In genomic region chr11:102267480-102267879, GRCm38 (mm10) we compare ENCODE assay signal across 8 mouse cellular contexts. TPM values are rescaled to one million over a fixed set of nuclear protein-coding genes. Genes with fewer than 3 reads are reported as not detected.
DNase-seq lines count a peak whose midpoint lies in the region; ATAC-seq and TF ChIP-seq lines count a peak whose summit lies in the region.

No protein-coding gene starts in this region.

- peak; percentile 27; the same call in 1 of the 2 replicates for TF ChIP-seq CTCF in bone marrow macrophage, adult 2 months (IDR thresholded peaks at IDR 0.05; ENCODE audit: low read depth, low read length)
- TF ChIP-seq CTCF in kidney, postnatal 0 days (IDR thresholded peaks at IDR 0.05; ENCODE audit: low read depth), result peak; percentile 85
- peak; percentile 83 for TF ChIP-seq CTCF in liver, embryonic 14.5 days (IDR thresholded peaks at IDR 0.05; ENCODE audit: low read depth)

- H3K9me3 ChIP-seq in heart, embryonic 14.5 days (ENCODE audit: control insufficient read depth, low read length), result no peaks in the 10 kb centered on the region
- no peaks in the 10 kb centered on the region for H3K9me3 ChIP-seq in kidney, postnatal 0 days (replicated peaks; ENCODE audit: low read length)
- no peaks in the 10 kb centered on the region for H3K9me3 ChIP-seq in liver, embryonic 14.5 days (ENCODE audit: control insufficient read depth, low read length)
- H3K9me3 ChIP-seq in neural tube, embryonic 13.5 days, result no peaks in the 10 kb centered on the region

- no peak overlapping the region for H3K4me3 ChIP-seq in bone marrow macrophage, adult 2 months (ENCODE audit: insufficient read depth, low read length)
- no peak overlapping the region for H3K4me3 ChIP-seq in heart, embryonic 14.5 days (ENCODE audit: control insufficient read depth in 1 of 2, insufficient read depth in 1 of 2, low read depth in 1 of 2, low read length in 2 of 2)
- H3K4me3 ChIP-seq in kidney, postnatal 0 days (replicated peaks; ENCODE audit: low read depth, low read length), result no peak overlapping the region
- H3K4me3 ChIP-seq in liver, embryonic 14.5 days (ENCODE audit: insufficient read depth in 1 of 2, low read depth in 2 of 2, low read length in 2 of 2), result no peak overlapping the region
- no peak overlapping the region for H3K4me3 ChIP-seq in neural tube, embryonic 13.5 days

- peaks cover 6% of the 10 kb centered on the region for H3K4me1 ChIP-seq in bone marrow macrophage, adult 2 months (ENCODE audit: control insufficient read depth, insufficient read depth, low read length)
- peaks cover 12 to 16% of the 10 kb centered on the region in 2 experiments for H3K4me1 ChIP-seq in heart, embryonic 14.5 days (ENCODE audit: control insufficient read depth in 2 of 2, insufficient read depth in 2 of 2, low read length in 2 of 2)
- 0 out of 2 replicates have a peak, but pooled peaks cover 2% of the 10 kb centered on the region for H3K4me1 ChIP-seq in kidney, postnatal 0 days (replicated peaks; ENCODE audit: insufficient read depth, low read length)
- 0 out of 4 replicates have a peak, but pooled peaks cover 0 to 2% of the 10 kb centered on the region in 2 experiments for H3K4me1 ChIP-seq in liver, embryonic 14.5 days (replicated peaks; ENCODE audit: control insufficient read depth in 2 of 2, insufficient read depth in 2 of 2, low read length in 1 of 2)
- H3K4me1 ChIP-seq in neural tube, embryonic 13.5 days (replicated peaks), result 0 out of 2 replicates have a peak, but pooled peaks cover 4% of the 10 kb centered on the region

- no peak for TF ChIP-seq POLR2A in bone marrow macrophage, adult 2 months (IDR thresholded peaks at IDR 0.05; ENCODE audit: borderline replicate concordance, low read depth, low read length)

- peak overlapping the region; percentile 34; the same call in 1 of the 2 replicates for H3K9ac ChIP-seq in heart, embryonic 14.5 days (ENCODE audit: low read length)
- H3K9ac ChIP-seq in kidney, postnatal 0 days (ENCODE audit: low read depth, low read length), result no peak overlapping the region
- no peak overlapping the region for H3K9ac ChIP-seq in liver, embryonic 14.5 days (replicated peaks)
- no peak overlapping the region for H3K9ac ChIP-seq in neural tube, embryonic 13.5 days

- WGBS in heart, embryonic 14.5 days, result 1% methylated on average over 11 of the region's 11 CpGs
- WGBS in kidney, postnatal 0 days, result 4% methylated on average over 11 of the region's 11 CpGs
- 9% methylated on average over 11 of the region's 11 CpGs for WGBS in liver, embryonic 14.5 days (ENCODE audit: insufficient replicate concordance)
- WGBS in neural tube, embryonic 13.5 days, result 8% methylated on average over 11 of the region's 11 CpGs

- H3K36me3 ChIP-seq in heart, embryonic 14.5 days (ENCODE audit: control insufficient read depth, insufficient read depth, low read length), result peaks cover 13% of the 10 kb centered on the region
- no peaks in the 10 kb centered on the region for H3K36me3 ChIP-seq in kidney, postnatal 0 days (ENCODE audit: insufficient read depth, low read length)
- peaks cover 3% of the 10 kb centered on the region; the same call in 1 of the 2 replicates for H3K36me3 ChIP-seq in liver, embryonic 14.5 days (replicated peaks; ENCODE audit: control insufficient read depth, insufficient read depth, low read depth)
- no peaks in the 10 kb centered on the region for H3K36me3 ChIP-seq in neural tube, embryonic 13.5 days

- no peak overlapping the region for H3K27ac ChIP-seq in bone marrow macrophage, adult 2 months (ENCODE audit: insufficient read depth, low read depth, low read length)
- H3K27ac ChIP-seq in heart, embryonic 14.5 days (replicated peaks in 1 of 2; ENCODE audit: control insufficient read depth in 1 of 2, insufficient read depth in 1 of 2, low read depth in 2 of 2, low read length in 2 of 2), result no peak overlapping the region
- no peak overlapping the region for H3K27ac ChIP-seq in kidney, postnatal 0 days
- H3K27ac ChIP-seq in liver, embryonic 14.5 days, result no peak overlapping the region
- no peak overlapping the region for H3K27ac ChIP-seq in neural tube, embryonic 13.5 days (replicated peaks)

- H3K27me3 ChIP-seq in heart, embryonic 14.5 days (ENCODE audit: control insufficient read depth, insufficient read depth, low read length), result no peaks in the 10 kb centered on the region
- H3K27me3 ChIP-seq in kidney, postnatal 0 days (ENCODE audit: insufficient read depth, low read length), result no peaks in the 10 kb centered on the region
- H3K27me3 ChIP-seq in liver, embryonic 14.5 days (ENCODE audit: control insufficient read depth, insufficient read depth, low read length), result no peaks in the 10 kb centered on the region
- H3K27me3 ChIP-seq in neural tube, embryonic 13.5 days, result no peaks in the 10 kb centered on the region

- peak overlapping the region; percentile 31; the same call in 1 of the 2 replicates for H3K4me2 ChIP-seq in heart, embryonic 14.5 days (ENCODE audit: low read length)
- H3K4me2 ChIP-seq in kidney, postnatal 0 days (ENCODE audit: low read length), result no peak overlapping the region
- no peak overlapping the region for H3K4me2 ChIP-seq in liver, embryonic 14.5 days (ENCODE audit: low read depth)
- H3K4me2 ChIP-seq in neural tube, embryonic 13.5 days, result no peak overlapping the region

- TF ChIP-seq EP300 in liver, embryonic 14.5 days (IDR thresholded peaks at IDR 0.05; ENCODE audit: low read depth), result no peak

- peak; percentile 49 for ATAC-seq in CD4-positive, CD25-positive, alpha-beta regulatory T cell, adult 4 months
- ATAC-seq in erythroid progenitor cell, adult 5-6 weeks (replicated peaks; ENCODE audit: low FRiP score, poor library complexity, severe bottlenecking), result peak; percentile 69
- 0 out of 2 replicates have a peak, but pooled peaks have one; percentile 19 for ATAC-seq in heart, embryonic 14.5 days (ENCODE audit: insufficient number of reproducible peaks, insufficient read depth, low FRiP score, low read depth)
- ATAC-seq in kidney, postnatal 0 days (replicated peaks; ENCODE audit: low FRiP score, low read depth), result peak; percentile 44; the same call in 1 of the 2 replicates
- no peak; the same call in 1 of the 2 replicates for ATAC-seq in liver, embryonic 14.5 days (ENCODE audit: insufficient read depth)
- ATAC-seq in neural tube, embryonic 13.5 days (ENCODE audit: low read depth), result peak; percentile 80

- DNase-seq in kidney, postnatal 0 days (ENCODE audit: low spot score), result peak; percentile 93
- DNase-seq in liver, embryonic 14.5 days (ENCODE audit: low read depth in 3 of 3, low spot score in 3 of 3), result no peak
- peak; percentile 68 for DNase-seq in thymus, postnatal 0 days (ENCODE audit: low spot score)

RNA-seq across cellular contexts. Expression of gene Asb16, which starts 1.1 kb away (rescaled TPM):
- polyA plus RNA-seq in CD4-positive, CD25-positive, alpha-beta regulatory T cell, adult 4 months (2017; shearing (Covaris generic)), result not detected
- polyA plus RNA-seq in bone marrow macrophage, adult 2 months (2012; ENCODE audit: insufficient read depth, insufficient read length, missing spikeins), result not detected in 2 replicates
- total RNA-seq in erythroid progenitor cell, adult 5-6 weeks (2015; ENCODE audit: low replicate concordance), result not detected in 2 replicates
- not detected in 2 replicates for total RNA-seq in erythroid progenitor cell, adult 5-6 weeks (2017; ENCODE audit: low replicate concordance)
- polyA plus RNA-seq in heart, embryonic 14.5 days (2014; fragmentation: Nextera tagmentation; extraction: Ambion mirVana), result 0.09 and 0.11 TPM in 2 replicates
- polyA plus RNA-seq in kidney, postnatal 0 days (2015; fragmentation: Nextera tagmentation; extraction: Ambion mirVana), result 0.09 TPM in 1 of 2 replicates, not detected in the other
- 0.39 and 0.44 TPM in 2 replicates for polyA plus RNA-seq in liver, embryonic 14.5 days (2012; rRNA removed)
- 0.05 and 0.08 TPM in 2 replicates for polyA plus RNA-seq in liver, embryonic 14.5 days (2014; fragmentation: Nextera tagmentation; extraction: Ambion mirVana)
- polyA plus RNA-seq in neural tube, embryonic 13.5 days (2015; fragmentation: Nextera tagmentation; extraction: Ambion mirVana), result not detected in 2 replicates
- polyA plus RNA-seq in thymus, postnatal 0 days (2015; fragmentation: Nextera tagmentation; extraction: Ambion mirVana), result 0.07 TPM in 1 of 2 replicates, not detected in the other

RNA-seq across cellular contexts. Expression of gene Tmub2, which starts 17.3 kb away (rescaled TPM):
- polyA plus RNA-seq in CD4-positive, CD25-positive, alpha-beta regulatory T cell, adult 4 months (2017; shearing (Covaris generic)), result 10 to 100 TPM; 64.7 to 80.5 TPM
- 50.6 and 62.2 TPM in 2 replicates for polyA plus RNA-seq in bone marrow macrophage, adult 2 months (2012; ENCODE audit: insufficient read depth, insufficient read length, missing spikeins)
- total RNA-seq in erythroid progenitor cell, adult 5-6 weeks (2015; ENCODE audit: low replicate concordance), result 46.1 and 52.6 TPM in 2 replicates
- 36.9 and 43.5 TPM in 2 replicates for total RNA-seq in erythroid progenitor cell, adult 5-6 weeks (2017; ENCODE audit: low replicate concordance)
- polyA plus RNA-seq in heart, embryonic 14.5 days (2014; fragmentation: Nextera tagmentation; extraction: Ambion mirVana), result 39.1 and 46.5 TPM in 2 replicates
- 46.1 and 49.1 TPM in 2 replicates for polyA plus RNA-seq in kidney, postnatal 0 days (2015; fragmentation: Nextera tagmentation; extraction: Ambion mirVana)
- 19.1 and 19.8 TPM in 2 replicates for polyA plus RNA-seq in liver, embryonic 14.5 days (2012; rRNA removed)
- polyA plus RNA-seq in liver, embryonic 14.5 days (2014; fragmentation: Nextera tagmentation; extraction: Ambion mirVana), result 19.3 and 24.7 TPM in 2 replicates
- 79.6 and 81.4 TPM in 2 replicates for polyA plus RNA-seq in neural tube, embryonic 13.5 days (2015; fragmentation: Nextera tagmentation; extraction: Ambion mirVana)
- polyA plus RNA-seq in thymus, postnatal 0 days (2015; fragmentation: Nextera tagmentation; extraction: Ambion mirVana), result 41.1 and 45.1 TPM in 2 replicates

RNA-seq across cellular contexts. Expression of gene BC030867, which starts 18.8 kb away (rescaled TPM):
- polyA plus RNA-seq in CD4-positive, CD25-positive, alpha-beta regulatory T cell, adult 4 months (2017; shearing (Covaris generic)), result 1 to 10 TPM in 1 of 2 experiments, under 1 TPM in 1; 0.40 to 1.8 TPM
- 6.3 and 7.2 TPM in 2 replicates for polyA plus RNA-seq in bone marrow macrophage, adult 2 months (2012; ENCODE audit: insufficient read depth, insufficient read length, missing spikeins)
- total RNA-seq in erythroid progenitor cell, adult 5-6 weeks (2015; ENCODE audit: low replicate concordance), result 26.7 and 30.2 TPM in 2 replicates
- 14.4 and 14.5 TPM in 2 replicates for total RNA-seq in erythroid progenitor cell, adult 5-6 weeks (2017; ENCODE audit: low replicate concordance)
- 8.7 and 10.3 TPM in 2 replicates for polyA plus RNA-seq in heart, embryonic 14.5 days (2014; fragmentation: Nextera tagmentation; extraction: Ambion mirVana)
- 6.3 and 9.2 TPM in 2 replicates for polyA plus RNA-seq in kidney, postnatal 0 days (2015; fragmentation: Nextera tagmentation; extraction: Ambion mirVana)
- 10.9 and 11.3 TPM in 2 replicates for polyA plus RNA-seq in liver, embryonic 14.5 days (2012; rRNA removed)
- 10.8 and 13.2 TPM in 2 replicates for polyA plus RNA-seq in liver, embryonic 14.5 days (2014; fragmentation: Nextera tagmentation; extraction: Ambion mirVana)
- 1.9 and 3.7 TPM in 2 replicates for polyA plus RNA-seq in neural tube, embryonic 13.5 days (2015; fragmentation: Nextera tagmentation; extraction: Ambion mirVana)
- polyA plus RNA-seq in thymus, postnatal 0 days (2015; fragmentation: Nextera tagmentation; extraction: Ambion mirVana), result 8.6 and 11.4 TPM in 2 replicates

RNA-seq across cellular contexts. Expression of gene Atxn7l3, which starts 29.0 kb away (rescaled TPM):
- 1 to 10 TPM; 7.2 to 7.3 TPM for polyA plus RNA-seq in CD4-positive, CD25-positive, alpha-beta regulatory T cell, adult 4 months (2017; shearing (Covaris generic))
- 32.9 and 39.8 TPM in 2 replicates for polyA plus RNA-seq in bone marrow macrophage, adult 2 months (2012; ENCODE audit: insufficient read depth, insufficient read length, missing spikeins)
- 14.3 and 22.0 TPM in 2 replicates for total RNA-seq in erythroid progenitor cell, adult 5-6 weeks (2015; ENCODE audit: low replicate concordance)
- total RNA-seq in erythroid progenitor cell, adult 5-6 weeks (2017; ENCODE audit: low replicate concordance), result 9.8 and 16.8 TPM in 2 replicates
- polyA plus RNA-seq in heart, embryonic 14.5 days (2014; fragmentation: Nextera tagmentation; extraction: Ambion mirVana), result 7.0 and 10.6 TPM in 2 replicates
- polyA plus RNA-seq in kidney, postnatal 0 days (2015; fragmentation: Nextera tagmentation; extraction: Ambion mirVana), result 9.6 and 9.7 TPM in 2 replicates
- polyA plus RNA-seq in liver, embryonic 14.5 days (2012; rRNA removed), result 11.0 and 11.6 TPM in 2 replicates
- polyA plus RNA-seq in liver, embryonic 14.5 days (2014; fragmentation: Nextera tagmentation; extraction: Ambion mirVana), result 3.6 and 4.7 TPM in 2 replicates
- polyA plus RNA-seq in neural tube, embryonic 13.5 days (2015; fragmentation: Nextera tagmentation; extraction: Ambion mirVana), result 26.7 and 30.6 TPM in 2 replicates
- polyA plus RNA-seq in thymus, postnatal 0 days (2015; fragmentation: Nextera tagmentation; extraction: Ambion mirVana), result 13.1 and 15.4 TPM in 2 replicates

RNA-seq across cellular contexts. Expression of gene Hdac5, which starts 37.5 kb away (rescaled TPM):
- 10 to 100 TPM in 1 of 2 experiments, 1 to 10 TPM in 1; 6.5 to 12.3 TPM for polyA plus RNA-seq in CD4-positive, CD25-positive, alpha-beta regulatory T cell, adult 4 months (2017; shearing (Covaris generic))
- 96.3 and 116 TPM in 2 replicates for polyA plus RNA-seq in bone marrow macrophage, adult 2 months (2012; ENCODE audit: insufficient read depth, insufficient read length, missing spikeins)
- 11.9 and 36.9 TPM in 2 replicates for total RNA-seq in erythroid progenitor cell, adult 5-6 weeks (2015; ENCODE audit: low replicate concordance)
- 6.4 and 9.9 TPM in 2 replicates for total RNA-seq in erythroid progenitor cell, adult 5-6 weeks (2017; ENCODE audit: low replicate concordance)
- polyA plus RNA-seq in heart, embryonic 14.5 days (2014; fragmentation: Nextera tagmentation; extraction: Ambion mirVana), result 52.1 and 54.5 TPM in 2 replicates
- 38.1 and 39.3 TPM in 2 replicates for polyA plus RNA-seq in kidney, postnatal 0 days (2015; fragmentation: Nextera tagmentation; extraction: Ambion mirVana)
- polyA plus RNA-seq in liver, embryonic 14.5 days (2012; rRNA removed), result 8.8 and 10.0 TPM in 2 replicates
- 6.4 and 7.3 TPM in 2 replicates for polyA plus RNA-seq in liver, embryonic 14.5 days (2014; fragmentation: Nextera tagmentation; extraction: Ambion mirVana)
- polyA plus RNA-seq in neural tube, embryonic 13.5 days (2015; fragmentation: Nextera tagmentation; extraction: Ambion mirVana), result 84.4 and 88.7 TPM in 2 replicates
- polyA plus RNA-seq in thymus, postnatal 0 days (2015; fragmentation: Nextera tagmentation; extraction: Ambion mirVana), result 19.9 and 24.8 TPM in 2 replicates

Comparison
In these comparisons a context has a peak if more than half of its experiments do, and no peak if none do; other contexts are left out.
1. CTCF ChIP-seq: peak in every context shown above with its lines; median percentile 85 in kidney, postnatal 0 days; 83 in liver, embryonic 14.5 days; 27 in bone marrow macrophage, adult 2 months.
2. DNase-seq: peak in kidney, postnatal 0 days (single experiment) and thymus, postnatal 0 days (single experiment); none in liver, embryonic 14.5 days (0 of 3).